Mouse (Mus musculus) brain, embryonic 14.5 days (tissue): ENCODE results near the gene Kif7.

Experiments used
- CTCF ChIP-seq: fragments of 200-500 bp; IDR thresholded peaks from 2 replicates; pipeline ENCODE4 v1.5.1; 2012; ENCODE audit warnings: inconsistent platforms, mild to moderate bottlenecking, moderate library complexity, borderline replicate concordance; ENCODE audit not compliant: insufficient read depth, insufficient read length; ENCODE audit errors: extremely low read depth
- POLR2A ChIP-seq: fragments of 200-500 bp; IDR thresholded peaks from 2 replicates; pipeline ENCODE4 v1.6.1; 2012; ENCODE audit warnings: mild to moderate bottlenecking, inconsistent platforms, borderline replicate concordance; ENCODE audit not compliant: poor library complexity, insufficient read depth, insufficient read length, severe bottlenecking; ENCODE audit errors: extremely low read depth

DNA sequence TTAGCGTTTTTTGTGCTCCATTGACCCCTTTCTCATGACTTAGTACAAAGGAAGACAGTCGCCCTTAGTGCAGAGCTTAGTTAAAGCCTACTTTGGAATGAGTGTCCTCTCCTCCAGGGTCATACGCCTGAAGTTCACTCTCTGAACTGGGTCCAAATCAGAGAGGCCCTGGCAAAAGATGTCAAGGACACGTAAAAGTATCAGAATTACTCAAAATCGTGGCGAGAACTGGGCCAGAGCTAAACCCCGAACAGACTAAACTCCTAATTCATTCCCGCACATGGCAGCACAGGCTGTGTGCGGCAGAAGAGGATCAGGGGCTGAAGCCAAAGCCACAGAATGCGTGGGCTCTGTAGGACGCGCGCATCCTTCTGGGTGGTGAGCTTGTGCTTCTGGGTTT, 15.9 kb upstream of the Kif7 start:
- TF ChIP-seq CTCF (no peak), POLR2A (no peak)
